Mouse (Mus musculus) kidney, embryonic 14.5 days (tissue): ENCODE results near the gene Ube2q1. TPM values are rescaled to one million over a fixed set of nuclear protein-coding genes. Genes with fewer than 3 reads are reported as not detected.
"Not testable (repeated sequence)": the region's sequence is repeated elsewhere in the genome, so short reads cannot be mapped to it uniquely, and the experiment has no call there.

Experiments used
- ATAC-seq: fragments of 200-750 bp; cut with Nextera tagmentation; 2 replicates; pipeline ENCODE4 v1.8.0; 2017; ENCODE audit warnings: moderate number of reproducible peaks, mild to moderate bottlenecking, moderate TSS enrichment, moderate library complexity; ENCODE audit not compliant: low FRiP score, low TSS enrichment
- H3K27ac ChIP-seq: fragments of 300-500 bp; sonication (generic); 2 replicates; pipeline ENCODE4 v1.5.1; 2014; ENCODE audit warnings: low read depth, mild to moderate bottlenecking, low read length, moderate library complexity, mixed read lengths
- H3K27me3 ChIP-seq: fragments of 300-500 bp; sonication (generic); 2 replicates; pipeline ENCODE4 v1.6.1; 2014; ENCODE audit warnings: mild to moderate bottlenecking, low read length; ENCODE audit not compliant: control insufficient read depth, insufficient read depth
- H3K36me3 ChIP-seq: fragments of 300-500 bp; sonication (generic); 2 replicates; pipeline ENCODE4 v1.6.1; 2014; ENCODE audit warnings: low read length, mixed read lengths; ENCODE audit not compliant: control insufficient read depth, insufficient read depth
- H3K4me1 ChIP-seq: fragments of 300-500 bp; sonication (generic); 2 replicates; pipeline ENCODE4 v1.6.1; 2014; ENCODE audit warnings: low read length, mixed read lengths; ENCODE audit not compliant: control insufficient read depth, insufficient read depth
- H3K4me2 ChIP-seq: fragments of 300-500 bp; sonication (generic); replicated peaks from 2 replicates; pipeline ENCODE4 v1.6.1; 2014; ENCODE audit warnings: low read depth, mild to moderate bottlenecking, low read length
- H3K4me3 ChIP-seq: fragments of 300-500 bp; sonication (generic); 2 replicates; pipeline ENCODE4 v1.5.1; 2014; ENCODE audit warnings: mild to moderate bottlenecking, low read length
- H3K9ac ChIP-seq: fragments of 300-500 bp; sonication (generic); 2 replicates; pipeline ENCODE4 v1.6.1; 2014; ENCODE audit warnings: low read depth, mild to moderate bottlenecking, low read length, moderate library complexity
- H3K9me3 ChIP-seq: fragments of 300-500 bp; sonication (generic); 2 replicates; pipeline ENCODE4 v1.6.1; 2016; ENCODE audit warnings: low read length; ENCODE audit not compliant: control insufficient read depth
- WGBS: fragments of 180-500 bp; shearing (Covaris S2); extraction: QIAGEN DNeasy Blood & Tissue Kit; methylation state at CpG from one replicate; pipeline ENCODE4 v1.1.7; 2014; 5-methylcytosine and 5-hydroxymethylcytosine counted together
- polyA plus RNA-seq: library from polyadenylated mRNA; unstranded; fragments of >200 nt; fragmentation: Nextera tagmentation; extraction: Ambion mirVana; gene quantifications from 2 replicates; pipeline ENCODE4 v1.2.1, GENCODE M21; 2014

Gene Ube2q1
- polyA plus RNA-seq, 1 experiment from 2014 or later, result 22.5 TPM

GRCm38 (mm10) chr3:89799476-89799875 is 26.1 kb downstream of the Ube2q1 start:
- no peaks in the 10 kb centered on the region for H3K4me1 ChIP-seq
- H3K4me2 ChIP-seq, result peak overlapping the region; percentile 38
- no peak overlapping the region for H3K9ac ChIP-seq
- H3K4me3 ChIP-seq, result no peak overlapping the region
- no peak for ATAC-seq
- no peak overlapping the region for H3K27ac ChIP-seq
- H3K9me3 ChIP-seq, result no peaks in the 10 kb centered on the region
- WGBS, result 6% methylated on average over 13 of the region's 13 CpGs
- H3K36me3 ChIP-seq, result no peaks in the 10 kb centered on the region
- no peaks in the 10 kb centered on the region for H3K27me3 ChIP-seq

- not testable (repeated sequence) for H3K4me2 ChIP-seq, H3K27ac ChIP-seq, H3K9ac ChIP-seq, H3K4me1 ChIP-seq, H3K4me3 ChIP-seq, H3K9me3 ChIP-seq, H3K36me3 ChIP-seq, H3K27me3 ChIP-seq, ATAC-seq
- 55% methylated on average over 3 of the region's 3 CpGs for WGBS
Measured at GRCm38 (mm10) chr3:89800078-89800477, 26.7 kb downstream of the Ube2q1 start.

GRCm38 (mm10) chr3:89800774-89801506 is 27.5 kb downstream of the Ube2q1 start:
- Histone ChIP-seq H3K9me3 (no peaks in the 10 kb centered on the region), H3K27me3 (no peaks in the 10 kb centered on the region), H3K4me2 (no peak overlapping the region), H3K27ac (no peak overlapping the region), H3K4me1 (no peaks in the 10 kb centered on the region), H3K4me3 (no peak overlapping the region), H3K9ac (no peak overlapping the region), H3K36me3 (no peaks in the 10 kb centered on the region)
- ATAC-seq, result no peak
- WGBS, result 65% methylated on average over 5 of the region's 5 CpGs

- no peaks in the 10 kb centered on the region for H3K27me3 ChIP-seq
- H3K9me3 ChIP-seq, result no peaks in the 10 kb centered on the region
- H3K4me1 ChIP-seq, result no peaks in the 10 kb centered on the region
- H3K4me3 ChIP-seq, result no peak overlapping the region
- H3K36me3 ChIP-seq, result no peaks in the 10 kb centered on the region
- no peak for ATAC-seq
- WGBS, result 5% methylated on average over 3 of the region's 3 CpGs
- no peak overlapping the region for H3K9ac ChIP-seq
- H3K4me2 ChIP-seq, result no peak overlapping the region
- no peak overlapping the region; the same call in 1 of the 2 replicates for H3K27ac ChIP-seq
Measured at GRCm38 (mm10) chr3:89801507-89801847, 28.1 kb downstream of the Ube2q1 start.

- no peak overlapping the region for H3K27ac ChIP-seq
- ATAC-seq, result no peak
- no peaks in the 10 kb centered on the region for H3K9me3 ChIP-seq
- H3K4me2 ChIP-seq, result no peak overlapping the region
- H3K4me3 ChIP-seq, result no peak overlapping the region
- H3K27me3 ChIP-seq, result no peaks in the 10 kb centered on the region
- H3K9ac ChIP-seq, result no peak overlapping the region
- no peaks in the 10 kb centered on the region for H3K36me3 ChIP-seq
- 74% methylated on average over 15 of the region's 15 CpGs for WGBS
- no peaks in the 10 kb centered on the region for H3K4me1 ChIP-seq
Measured at GRCm38 (mm10) chr3:89802876-89803275, 29.5 kb downstream of the Ube2q1 start.

- no peak for ATAC-seq
- H3K9ac ChIP-seq, result no peak overlapping the region
- H3K9me3 ChIP-seq, result no peaks in the 10 kb centered on the region
- no peaks in the 10 kb centered on the region for H3K36me3 ChIP-seq
- no peaks in the 10 kb centered on the region for H3K4me1 ChIP-seq
- WGBS, result 54% methylated on average over 4 of the region's 4 CpGs
- no peak overlapping the region for H3K27ac ChIP-seq
- no peak overlapping the region for H3K4me3 ChIP-seq
- no peaks in the 10 kb centered on the region for H3K27me3 ChIP-seq
- no peak overlapping the region for H3K4me2 ChIP-seq
Measured at GRCm38 (mm10) chr3:89805179-89805578, 31.8 kb downstream of the Ube2q1 start.

GRCm38 (mm10) chr3:89806751-89807150 is 33.3 kb downstream of the Ube2q1 start:
- no peaks in the 10 kb centered on the region for H3K4me1 ChIP-seq

GRCm38 (mm10) chr3:89807171-89807570 is 33.8 kb downstream of the Ube2q1 start:
- no peak overlapping the region for H3K9ac ChIP-seq
- H3K4me1 ChIP-seq, result no peaks in the 10 kb centered on the region
- H3K27me3 ChIP-seq, result no peaks in the 10 kb centered on the region
- no peak overlapping the region for H3K27ac ChIP-seq
- H3K4me3 ChIP-seq, result no peak overlapping the region
- no peaks in the 10 kb centered on the region for H3K36me3 ChIP-seq
- H3K9me3 ChIP-seq, result 0 out of 2 replicates have a peak, but pooled peaks cover 2% of the 10 kb centered on the region
- ATAC-seq, result no peak
- H3K4me2 ChIP-seq, result no peak overlapping the region
- WGBS, result 93% methylated on average over 3 of the region's 3 CpGs

More at GRCm38 (mm10) chr3:89806751-89807150, 33.3 kb downstream of the Ube2q1 start:
- 92% methylated on average over 2 of the region's 2 CpGs for WGBS
- Histone ChIP-seq H3K36me3 (no peaks in the 10 kb centered on the region), H3K27me3 (no peaks in the 10 kb centered on the region), H3K9ac (no peak overlapping the region), H3K27ac (no peak overlapping the region), H3K4me3 (no peak overlapping the region), H3K4me2 (no peak overlapping the region), H3K9me3 (0 out of 2 replicates have a peak, but pooled peaks cover 2% of the 10 kb centered on the region)
- no peak for ATAC-seq

GRCm38 (mm10) chr3:89807881-89808280 is 34.5 kb downstream of the Ube2q1 start:
- H3K36me3 ChIP-seq, result no peaks in the 10 kb centered on the region
- 81% methylated on average over 5 of the region's 5 CpGs for WGBS
- no peak for ATAC-seq
- H3K4me1 ChIP-seq, result no peaks in the 10 kb centered on the region
- no peak overlapping the region for H3K27ac ChIP-seq
- no peak overlapping the region for H3K9ac ChIP-seq
- no peak overlapping the region for H3K4me3 ChIP-seq
- no peaks in the 10 kb centered on the region for H3K27me3 ChIP-seq
- H3K9me3 ChIP-seq, result 0 out of 2 replicates have a peak, but pooled peaks cover 2% of the 10 kb centered on the region
- no peak overlapping the region for H3K4me2 ChIP-seq
